Mouse (Mus musculus) hindbrain, embryonic 15.5 days (tissue): Measurements from ENCODE around the gene Mrpl17. TPM values are rescaled to one million over a fixed set of nuclear protein-coding genes. Genes with fewer than 3 reads are reported as not detected.

Experiments used
- ATAC-seq: fragments of 200-750 bp; cut with Nextera tagmentation; 2 replicates; pipeline ENCODE4 v1.8.0; 2017; ENCODE audit warnings: low read depth, moderate number of reproducible peaks, moderate TSS enrichment; ENCODE audit not compliant: low FRiP score
- H3K27ac ChIP-seq: fragments of 300-500 bp; sonication (generic); replicated peaks from 2 replicates; pipeline ENCODE4 v1.5.1; 2015; ENCODE audit warnings: mild to moderate bottlenecking, inconsistent platforms
- H3K27me3 ChIP-seq: fragments of 300-500 bp; sonication (generic); 2 replicates; pipeline ENCODE4 v1.6.1; 2015; ENCODE audit warnings: control low read depth, inconsistent platforms
- H3K36me3 ChIP-seq: fragments of 300-500 bp; sonication (generic); 2 replicates; pipeline ENCODE4 v1.6.1; 2015; ENCODE audit warnings: control low read depth, inconsistent platforms
- H3K4me1 ChIP-seq: fragments of 300-500 bp; sonication (generic); replicated peaks from 2 replicates; pipeline ENCODE4 v1.6.1; 2015; ENCODE audit warnings: control low read depth, inconsistent platforms
- H3K4me2 ChIP-seq: fragments of 300-500 bp; sonication (generic); 2 replicates; pipeline ENCODE4 v1.6.1; 2015; ENCODE audit warnings: moderate library complexity, mild to moderate bottlenecking, inconsistent platforms
- H3K4me3 ChIP-seq: fragments of 300-500 bp; sonication (generic); 2 replicates; pipeline ENCODE4 v1.5.1; 2015; ENCODE audit warnings: mild to moderate bottlenecking, inconsistent platforms
- H3K9ac ChIP-seq: fragments of 300-500 bp; sonication (generic); 2 replicates; pipeline ENCODE4 v1.6.1; 2015; ENCODE audit warnings: inconsistent platforms
- H3K9me3 ChIP-seq: fragments of 300-500 bp; sonication (generic); 2 replicates; pipeline ENCODE4 v1.6.1; 2016; ENCODE audit warnings: control low read depth, inconsistent platforms
- WGBS: fragments of 180-500 bp; shearing (Covaris S2); methylation state at CpG from one replicate; pipeline ENCODE4 v1.1.7; 2015; 5-methylcytosine and 5-hydroxymethylcytosine counted together
- polyA plus RNA-seq: library from polyadenylated mRNA; unstranded; fragments of >200 nt; fragmentation: Nextera tagmentation; extraction: Ambion mirVana; gene quantifications from 2 replicates; pipeline ENCODE4 v1.2.1, GENCODE M21; 2015

Mrpl17 gene
- polyA plus RNA-seq, 1 experiment from 2014 or later: 178 TPM

DNA sequence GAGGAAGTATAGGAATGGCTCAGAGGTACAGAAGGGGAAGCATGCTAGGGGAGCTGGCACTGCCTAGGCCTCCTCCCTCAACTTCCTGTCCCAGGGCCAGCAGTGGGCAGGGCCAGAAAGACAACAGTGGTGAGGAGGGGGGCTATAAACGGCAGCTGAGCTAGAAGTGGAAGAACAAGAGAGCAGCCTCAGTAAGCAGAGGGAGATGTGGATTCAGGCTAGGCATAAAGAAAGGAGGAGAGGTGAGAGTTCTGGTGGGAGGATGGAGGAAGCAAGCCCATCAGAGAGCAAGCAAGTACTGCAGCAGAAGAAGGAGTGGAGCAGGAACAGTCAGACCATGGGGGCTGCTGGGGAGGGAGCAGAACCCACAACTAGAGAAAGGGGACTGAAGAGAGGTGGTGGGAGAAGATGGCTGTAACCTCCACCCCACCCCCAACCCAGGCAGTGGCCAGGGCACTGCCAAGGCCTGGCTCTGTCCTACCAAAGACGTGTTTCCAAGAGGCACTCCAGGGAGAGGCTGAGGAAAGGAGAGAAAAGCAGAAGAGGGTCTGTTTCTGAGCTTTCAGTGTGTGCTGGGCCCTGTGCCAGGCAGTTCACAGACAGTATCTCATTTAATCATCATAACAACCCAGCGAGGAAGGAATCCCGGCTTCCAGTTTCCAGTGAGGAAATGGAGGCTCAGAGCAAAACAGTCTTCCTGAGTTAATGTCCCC, 32.2 kb downstream of the Mrpl17 start:
- peak; percentile 64 for ATAC-seq
- Histone ChIP-seq H3K9ac (no peak overlapping the region), H3K4me1 (peaks cover 80% of the 10 kb centered on the region), H3K4me3 (no peak overlapping the region), H3K4me2 (peak overlapping the region; percentile 27), H3K27me3 (no peaks in the 10 kb centered on the region), H3K9me3 (no peaks in the 10 kb centered on the region), H3K27ac (peak overlapping the region; percentile 71), H3K36me3 (peaks cover 31% of the 10 kb centered on the region)
- WGBS: 12% methylated on average over 4 of the region's 4 CpGs

DNA sequence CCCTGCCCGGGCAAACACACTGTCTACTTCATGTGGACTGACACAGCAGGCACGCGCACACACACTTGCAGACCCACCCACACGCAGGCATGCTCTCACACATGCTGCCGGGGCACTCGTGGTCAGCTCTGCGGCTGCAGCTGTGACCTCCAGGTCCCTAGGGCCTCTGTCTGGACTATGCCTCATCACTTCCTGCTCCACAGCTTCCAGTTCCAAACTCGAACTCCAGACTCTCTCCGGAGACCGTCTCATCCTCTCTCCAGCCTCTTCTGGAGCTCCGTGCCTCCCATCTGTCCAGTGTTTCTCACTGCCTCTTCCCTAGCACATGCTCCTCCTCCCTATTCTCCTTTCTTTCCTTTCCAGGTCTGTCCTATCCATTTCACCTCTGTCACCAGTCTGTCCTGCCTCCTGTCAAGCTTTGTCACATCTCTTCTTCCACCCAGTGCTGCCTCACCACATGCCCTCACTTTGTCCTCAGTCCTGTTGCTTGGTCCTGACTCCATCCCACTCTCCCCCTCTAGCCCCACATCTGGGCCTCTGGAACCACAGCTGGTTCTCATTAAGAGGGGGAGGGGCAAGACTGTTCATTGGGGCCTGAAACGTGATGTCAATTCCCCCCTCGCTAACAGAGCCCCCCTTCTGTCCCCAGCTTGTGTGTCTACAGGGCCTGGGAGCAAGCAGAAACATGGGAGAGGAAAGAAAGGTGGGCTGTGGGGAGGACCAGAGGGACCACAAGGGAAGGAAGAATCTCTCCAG, 32.9 kb downstream of the Mrpl17 start:
- Histone ChIP-seq H3K36me3 (peaks cover 32% of the 10 kb centered on the region), H3K9ac (no peak overlapping the region; the same call in 1 of the 2 replicates), H3K4me3 (0 out of 2 replicates have a peak overlapping the region, but pooled peaks have one; percentile 3), H3K27me3 (no peaks in the 10 kb centered on the region), H3K9me3 (no peaks in the 10 kb centered on the region), H3K4me2 (peak overlapping the region; percentile 27), H3K27ac (peak overlapping the region; percentile 71), H3K4me1 (peaks cover 77% of the 10 kb centered on the region)
- ATAC-seq: peak; percentile 29
- WGBS: 49% methylated on average over 13 of the region's 13 CpGs

DNA sequence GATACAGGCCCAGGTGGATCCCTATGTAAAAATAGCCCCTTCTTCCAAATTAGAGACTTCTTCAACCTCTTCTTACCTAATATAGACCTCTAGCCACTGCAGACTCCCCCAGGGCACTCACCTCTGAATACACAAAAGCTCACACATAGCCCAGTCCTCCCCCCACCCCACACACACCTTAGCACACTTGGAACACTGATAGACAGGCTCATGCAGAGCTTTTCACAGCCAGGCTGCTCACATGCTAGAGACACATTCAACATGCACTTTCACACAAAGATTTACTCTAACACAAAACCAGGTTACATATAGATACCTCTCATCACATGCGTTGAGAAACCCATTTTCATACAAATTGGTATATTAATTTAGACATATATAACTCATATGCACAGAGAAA, 33.6 kb downstream of the Mrpl17 start:
- Histone ChIP-seq H3K9me3 (no peaks in the 10 kb centered on the region), H3K4me2 (peak overlapping the region; percentile 27; the same call in 1 of the 2 replicates), H3K27me3 (no peaks in the 10 kb centered on the region), H3K4me3 (no peak overlapping the region), H3K27ac (no peak overlapping the region), H3K9ac (no peak overlapping the region), H3K36me3 (peaks cover 38% of the 10 kb centered on the region), H3K4me1 (peaks cover 73% of the 10 kb centered on the region)
- no peak for ATAC-seq
- 87% methylated on average over 1 of the region's 1 CpGs for WGBS

DNA sequence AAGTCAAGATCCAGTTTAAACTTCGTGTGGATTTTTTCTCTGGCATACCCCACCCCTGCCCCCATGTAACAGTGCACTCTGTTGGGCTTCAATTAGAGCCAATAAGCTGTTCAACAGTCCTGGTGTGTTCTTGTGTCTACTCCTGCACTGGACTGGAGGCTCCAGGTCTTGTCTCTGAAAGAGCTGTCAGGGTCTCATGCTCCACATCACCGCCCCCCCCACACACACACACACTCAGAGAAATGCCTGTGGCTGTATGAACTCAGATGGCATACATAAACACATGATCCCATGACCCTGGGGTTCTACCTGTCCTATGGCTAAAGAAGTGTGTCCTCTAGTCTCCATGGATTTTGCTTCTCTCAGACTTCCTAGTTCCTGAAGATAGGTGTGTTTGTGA, 34.9 kb downstream of the Mrpl17 start:
- Histone ChIP-seq H3K36me3 (peaks cover 42% of the 10 kb centered on the region), H3K4me1 (peaks cover 78% of the 10 kb centered on the region), H3K9ac (no peak overlapping the region), H3K27me3 (no peaks in the 10 kb centered on the region), H3K27ac (no peak overlapping the region), H3K4me3 (no peak overlapping the region), H3K4me2 (no peak overlapping the region), H3K9me3 (no peaks in the 10 kb centered on the region)
- 91% methylated on average over 2 of the region's 2 CpGs for WGBS
- ATAC-seq: no peak

DNA sequence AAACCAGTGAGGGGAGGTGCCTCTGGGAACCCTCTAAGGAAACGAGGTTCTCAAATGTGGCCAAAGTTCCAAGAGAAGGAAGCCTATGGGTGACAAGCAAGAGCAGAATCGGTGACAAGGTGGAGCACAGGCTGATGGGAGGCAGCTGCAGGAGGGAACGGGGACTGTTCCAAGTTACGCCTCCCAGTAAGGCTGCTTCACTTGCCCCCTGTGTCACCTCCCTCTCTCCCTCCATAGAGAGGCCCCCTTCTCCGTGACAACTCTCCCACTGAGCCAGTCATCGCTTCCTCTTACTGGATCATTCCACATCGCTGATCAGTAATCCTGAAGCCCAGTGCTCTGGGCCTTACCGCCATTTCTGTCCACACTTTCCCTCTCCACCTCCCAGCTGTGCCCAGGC, 36.2 kb downstream of the Mrpl17 start:
- no peak overlapping the region for H3K9ac ChIP-seq
- no peaks in the 10 kb centered on the region for H3K9me3 ChIP-seq
- ATAC-seq: 0 out of 2 replicates have a peak, but pooled peaks have one; percentile 6
- peaks cover 85% of the 10 kb centered on the region for H3K4me1 ChIP-seq
- no peaks in the 10 kb centered on the region for H3K27me3 ChIP-seq
- H3K27ac ChIP-seq: no peak overlapping the region
- no peak overlapping the region for H3K4me2 ChIP-seq
- no peak overlapping the region for H3K4me3 ChIP-seq
- peaks cover 38% of the 10 kb centered on the region for H3K36me3 ChIP-seq
- 34% methylated on average over 8 of the region's 8 CpGs for WGBS

DNA sequence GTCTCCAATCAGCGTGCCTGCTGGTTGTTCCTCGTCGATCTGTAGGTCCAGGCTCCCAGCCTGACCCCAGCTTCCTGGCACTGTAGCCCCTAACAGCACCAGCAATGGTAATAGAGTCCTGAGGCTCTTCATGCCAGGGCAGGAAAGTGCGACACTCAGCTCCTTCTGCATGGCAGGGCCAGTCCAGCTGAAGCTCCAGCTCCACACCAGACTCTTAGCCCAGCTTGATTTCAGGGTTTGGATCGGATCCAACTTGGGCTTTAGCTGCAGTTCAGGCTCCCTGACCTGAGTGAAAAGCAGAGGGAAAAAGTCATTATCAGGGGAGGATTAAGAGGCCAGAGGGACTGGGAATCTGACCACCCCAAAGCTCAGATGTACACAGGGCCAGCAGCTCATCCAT, 37.9 kb downstream of the Mrpl17 start:
- Histone ChIP-seq H3K36me3 (peaks cover 41% of the 10 kb centered on the region), H3K4me1 (peaks cover 85% of the 10 kb centered on the region), H3K9me3 (no peaks in the 10 kb centered on the region), H3K27me3 (no peaks in the 10 kb centered on the region), H3K4me3 (no peak overlapping the region), H3K4me2 (no peak overlapping the region), H3K27ac (no peak overlapping the region; the same call in 1 of the 2 replicates), H3K9ac (no peak overlapping the region)
- peak; percentile 5; the same call in 1 of the 2 replicates for ATAC-seq
- WGBS: 88% methylated on average over 5 of the region's 5 CpGs

DNA sequence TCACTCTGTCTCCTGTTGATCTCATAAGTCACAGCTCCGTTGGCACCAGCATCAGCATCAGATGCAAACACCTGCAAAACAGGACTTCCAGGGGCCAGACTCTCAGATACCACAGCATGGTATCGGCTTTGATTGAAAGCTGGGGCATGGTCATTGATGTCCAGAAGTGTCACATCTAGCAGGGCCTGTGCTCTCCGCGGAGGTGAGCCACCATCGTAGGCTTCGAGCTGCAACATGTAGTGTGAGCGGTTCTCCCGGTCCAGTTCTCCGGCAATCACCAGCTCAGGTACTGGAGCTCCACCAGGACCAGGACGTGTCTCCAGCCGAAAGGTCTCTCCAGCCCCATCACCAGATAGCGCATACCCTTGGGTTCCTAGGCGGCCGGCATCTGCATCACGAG, 38.6 kb downstream of the Mrpl17 start:
- peaks cover 85% of the 10 kb centered on the region for H3K4me1 ChIP-seq
- ATAC-seq: no peak
- no peaks in the 10 kb centered on the region for H3K9me3 ChIP-seq
- no peak overlapping the region for H3K4me2 ChIP-seq
- H3K4me3 ChIP-seq: no peak overlapping the region
- H3K27ac ChIP-seq: no peak overlapping the region
- peaks cover 48% of the 10 kb centered on the region for H3K36me3 ChIP-seq
- H3K9ac ChIP-seq: no peak overlapping the region
- 94% methylated on average over 15 of the region's 15 CpGs for WGBS
- no peaks in the 10 kb centered on the region for H3K27me3 ChIP-seq

DNA sequence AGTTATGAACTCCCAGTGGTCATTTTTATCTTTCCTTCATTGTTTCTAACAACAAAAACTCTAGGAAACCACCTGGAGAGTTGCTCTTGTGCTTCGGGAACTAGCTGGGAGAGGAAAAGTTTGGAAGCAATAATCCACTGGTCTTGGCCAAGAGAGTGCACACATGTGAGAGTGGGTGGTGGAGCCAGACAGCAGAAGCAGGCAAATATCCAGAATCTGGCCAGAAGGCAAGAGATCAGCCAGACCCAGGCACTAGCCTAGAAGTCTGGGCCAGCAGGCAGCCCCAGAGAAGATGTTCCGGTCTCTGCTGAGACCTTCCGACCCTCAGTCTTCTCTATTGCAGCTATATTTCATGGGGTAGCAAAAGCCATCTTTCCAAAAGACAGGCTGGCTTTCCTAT, 40.9 kb downstream of the Mrpl17 start:
- Histone ChIP-seq H3K36me3 (peaks cover 56% of the 10 kb centered on the region), H3K27ac (no peak overlapping the region), H3K4me2 (no peak overlapping the region), H3K9me3 (no peaks in the 10 kb centered on the region), H3K27me3 (no peaks in the 10 kb centered on the region), H3K9ac (no peak overlapping the region), H3K4me3 (no peak overlapping the region), H3K4me1 (peaks cover 69% of the 10 kb centered on the region)
- 83% methylated on average over 3 of the region's 3 CpGs for WGBS
- ATAC-seq: no peak

DNA sequence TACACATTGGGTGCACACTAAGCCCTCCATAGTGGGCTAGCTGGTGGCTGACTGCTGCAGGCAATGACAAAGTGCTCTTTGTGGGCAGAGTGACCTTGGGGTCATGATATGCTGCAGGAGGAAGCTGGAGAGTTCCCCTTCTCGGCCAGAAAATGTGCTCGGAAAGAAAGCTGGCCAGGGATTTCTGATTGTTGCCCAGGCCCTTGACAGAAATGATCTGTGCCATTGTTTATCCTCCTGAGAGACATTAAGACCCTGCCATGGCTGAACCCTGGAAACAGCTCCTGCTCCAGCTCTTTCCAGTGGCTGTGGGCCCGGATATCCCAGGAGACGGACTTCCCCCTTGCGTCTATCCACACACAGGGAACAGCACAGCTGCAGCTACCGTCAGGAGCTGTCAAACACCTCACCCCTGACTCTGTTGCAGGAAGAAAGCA, 43.2 kb downstream of the Mrpl17 start:
- peak; percentile 68 for ATAC-seq
- H3K4me2 ChIP-seq: no peak overlapping the region
- H3K27ac ChIP-seq: peak overlapping the region; percentile 42
- 6% methylated on average over 6 of the region's 6 CpGs for WGBS
- H3K9ac ChIP-seq: no peak overlapping the region
- H3K36me3 ChIP-seq: peaks cover 75% of the 10 kb centered on the region
- H3K4me3 ChIP-seq: no peak overlapping the region
- peaks cover 52% of the 10 kb centered on the region for H3K4me1 ChIP-seq
- no peaks in the 10 kb centered on the region for H3K9me3 ChIP-seq
- no peaks in the 10 kb centered on the region for H3K27me3 ChIP-seq

DNA sequence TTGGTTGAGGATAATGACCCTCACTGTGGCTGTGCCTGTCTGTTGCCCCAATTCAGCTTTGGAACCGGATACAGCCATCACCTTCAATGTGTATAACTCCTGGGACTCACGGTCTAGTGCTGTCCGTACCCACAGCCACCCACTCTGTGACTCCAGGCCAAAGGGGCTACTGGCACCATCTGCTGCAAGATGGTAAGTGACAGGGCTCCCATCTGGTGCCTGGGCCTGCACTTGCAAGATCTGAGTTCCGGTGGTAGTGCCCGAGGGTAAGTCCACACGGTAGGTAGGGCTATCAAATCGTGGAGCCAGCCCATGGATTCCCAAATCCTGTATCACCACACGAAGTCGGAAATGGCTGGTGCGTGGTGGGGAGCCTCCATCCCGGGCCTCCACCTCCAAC, 46.6 kb downstream of the Mrpl17 start:
- WGBS: 79% methylated on average over 11 of the region's 11 CpGs
- Histone ChIP-seq H3K4me3 (no peak overlapping the region), H3K36me3 (peaks cover 69% of the 10 kb centered on the region), H3K9me3 (no peaks in the 10 kb centered on the region), H3K4me1 (peaks cover 28% of the 10 kb centered on the region), H3K27me3 (no peaks in the 10 kb centered on the region), H3K27ac (no peak overlapping the region), H3K4me2 (no peak overlapping the region), H3K9ac (no peak overlapping the region)
- ATAC-seq: no peak

DNA sequence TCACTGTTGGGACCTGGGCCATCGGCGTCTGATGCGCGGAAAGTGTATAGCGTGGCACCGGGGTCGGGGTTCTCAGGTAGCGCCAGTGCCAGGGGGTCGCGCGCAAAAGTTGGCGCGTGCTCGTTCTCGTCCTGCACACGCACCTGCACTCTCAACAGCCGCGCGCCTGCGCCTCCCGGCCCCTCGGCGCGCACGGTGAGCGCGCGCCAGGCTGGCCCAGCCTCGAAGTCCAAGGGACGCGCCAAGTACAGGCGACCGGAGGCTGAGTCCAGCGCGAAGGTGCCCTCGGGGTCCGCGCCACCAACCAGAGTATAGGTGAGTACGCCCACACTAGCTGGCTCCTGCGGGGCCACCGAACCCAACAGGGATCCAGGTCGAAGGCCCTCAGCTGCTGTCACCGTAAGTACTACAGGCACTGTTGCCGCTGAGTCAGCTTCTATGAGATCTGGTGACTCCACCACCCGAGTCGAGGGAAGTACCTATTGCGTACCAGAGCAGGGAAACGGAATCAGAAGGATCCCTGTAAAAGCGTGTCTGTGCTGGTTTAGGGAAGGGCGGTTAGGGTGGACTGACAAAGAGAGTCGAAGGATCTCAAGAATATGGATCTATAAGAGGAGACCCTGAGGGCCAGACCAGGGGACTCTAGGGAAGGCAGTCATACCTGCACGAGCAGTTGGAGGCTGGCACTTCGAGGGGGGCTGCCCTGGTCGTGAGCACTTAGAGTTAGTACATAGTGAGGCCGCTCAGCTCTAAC, 48.2 kb downstream of the Mrpl17 start:
- no peak overlapping the region for H3K4me2 ChIP-seq
- peaks cover 80% of the 10 kb centered on the region for H3K36me3 ChIP-seq
- peaks cover 12% of the 10 kb centered on the region for H3K4me1 ChIP-seq
- WGBS: 25% methylated on average over 53 of the region's 55 CpGs
- no peak overlapping the region for H3K9ac ChIP-seq
- H3K27ac ChIP-seq: no peak overlapping the region
- H3K9me3 ChIP-seq: no peaks in the 10 kb centered on the region
- no peak for ATAC-seq
- no peak overlapping the region for H3K4me3 ChIP-seq
- no peaks in the 10 kb centered on the region for H3K27me3 ChIP-seq
